Mouse (Mus musculus) frontal cortex, postnatal 14 days (tissue): ENCODE data around the gene Adam22.
A peak's percentile ranks its signal among the peaks of the same experiment; 100 is the strongest.

Source experiments
- DNase-seq, 2 experiments: peaks; one replicate each; pipeline ENCODE4 v3.0.0; 2022; ENCODE audit warnings: low spot score in 2 of 2

Gene Adam22

GRCm38 (mm10) chr5:8367614-8368327, at the start of gene Adam22:
Gene Adam22, minus strand, starts transcription at chr5:8368160.
- peak; percentile 86 to 89 for DNase-seq

GRCm38 (mm10) chr5:8417443-8417842, 49.5 kb upstream of the Adam22 start:
- DNase-seq = no peak

DNA sequence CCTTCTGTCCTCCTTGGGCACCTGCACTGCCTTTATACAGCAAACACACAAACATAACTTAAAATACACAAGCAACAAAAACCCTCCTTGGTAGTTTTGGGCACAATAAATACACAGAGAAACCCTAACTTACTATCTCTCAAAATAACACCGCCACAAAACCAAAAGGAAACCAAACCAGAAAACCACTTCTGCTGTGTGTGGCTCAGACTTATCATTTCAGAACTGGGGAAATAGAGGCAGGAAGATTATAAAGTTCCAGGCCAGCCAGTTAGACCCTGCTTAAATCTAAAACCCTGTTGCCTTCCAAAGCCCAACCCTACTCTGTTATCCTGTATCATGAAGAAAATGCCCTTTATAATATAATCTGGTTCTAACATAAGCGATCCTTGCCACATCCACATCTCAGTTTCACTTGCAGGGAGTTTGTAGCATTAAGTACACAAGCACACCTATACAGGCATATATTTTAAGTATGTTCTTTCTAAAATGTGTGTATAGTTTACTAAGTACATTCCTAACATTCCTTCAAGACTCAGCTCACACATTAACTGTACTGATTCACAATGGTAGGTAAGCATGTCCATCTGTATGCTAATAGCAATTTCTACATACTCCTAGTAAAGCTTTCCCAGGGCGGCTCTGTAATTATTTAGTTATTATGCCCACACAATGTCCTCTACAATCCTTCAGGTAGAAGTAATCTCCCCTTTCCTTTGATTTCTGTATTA, 48.9 kb upstream of the Adam22 start:
- no peak for DNase-seq

- no peak for DNase-seq
Measured at GRCm38 (mm10) chr5:8408746-8409145, 40.8 kb upstream of the Adam22 start.

DNA sequence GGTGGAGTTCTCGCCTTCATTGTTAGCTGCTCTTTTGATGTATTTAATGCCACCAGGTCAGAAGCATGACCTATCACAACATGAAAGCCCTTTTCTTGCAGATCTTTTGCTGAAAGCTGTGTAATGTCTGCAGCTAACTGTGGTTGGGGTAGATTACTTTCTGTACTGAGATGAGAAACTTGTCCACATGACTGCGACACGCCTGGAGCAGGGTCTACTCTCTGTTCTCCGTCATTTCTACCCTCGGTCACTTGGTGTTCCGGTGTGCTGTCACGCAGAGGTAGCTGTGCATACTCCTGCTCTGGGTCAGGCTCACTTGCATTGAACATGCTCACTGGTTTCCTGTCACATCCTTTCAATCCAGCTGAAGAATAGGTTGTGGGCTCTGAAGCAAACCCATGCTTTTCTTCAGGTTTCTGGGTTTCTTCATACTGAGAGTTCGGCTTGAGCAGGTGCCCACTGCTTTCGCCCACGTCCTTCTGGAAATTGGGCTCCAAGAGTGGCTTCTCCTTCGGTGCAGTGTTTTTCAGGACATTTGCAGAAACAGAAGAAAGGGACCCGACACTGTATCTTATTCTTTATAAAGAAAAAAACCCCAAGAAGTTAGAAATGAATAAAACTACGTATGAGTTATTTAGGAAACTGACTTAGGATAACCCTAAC, 29.8 kb upstream of the Adam22 start:
- DNase-seq = no peak

GRCm38 (mm10) chr5:8393891-8394583, 26.1 kb upstream of the Adam22 start:
- no peak for DNase-seq

DNA sequence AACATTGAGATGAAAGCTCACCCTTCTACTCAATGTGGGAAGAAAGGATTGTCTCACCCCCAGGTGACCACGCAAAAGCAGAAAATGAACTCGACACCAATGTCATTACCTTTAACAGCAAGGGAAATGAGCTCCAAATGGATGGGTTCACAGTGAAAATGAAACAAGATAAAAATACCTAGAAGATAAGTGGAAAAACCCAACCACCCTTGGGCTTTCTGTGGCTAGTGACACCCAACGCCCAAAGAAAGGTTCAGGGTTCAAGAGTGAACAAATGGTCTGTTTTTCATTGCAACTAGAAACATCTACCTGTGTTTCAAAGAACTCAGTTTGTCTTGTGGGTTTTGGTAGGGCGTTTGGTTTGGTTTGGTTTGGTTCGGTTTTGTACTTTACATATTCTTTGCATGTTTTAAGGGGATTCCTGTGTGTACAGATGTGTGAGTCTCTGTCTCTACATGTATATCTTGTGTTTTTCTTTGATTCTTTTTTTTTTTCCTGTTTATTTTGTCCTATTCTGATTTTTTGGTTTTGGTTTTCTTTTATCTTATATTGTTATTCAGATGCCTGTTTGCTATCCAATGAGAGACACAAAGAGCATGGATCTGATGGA, 6.4 kb upstream of the Adam22 start:
- no peak for DNase-seq

- no peak for DNase-seq
Measured at GRCm38 (mm10) chr5:8373415-8373814, 5.5 kb upstream of the Adam22 start.

DNA sequence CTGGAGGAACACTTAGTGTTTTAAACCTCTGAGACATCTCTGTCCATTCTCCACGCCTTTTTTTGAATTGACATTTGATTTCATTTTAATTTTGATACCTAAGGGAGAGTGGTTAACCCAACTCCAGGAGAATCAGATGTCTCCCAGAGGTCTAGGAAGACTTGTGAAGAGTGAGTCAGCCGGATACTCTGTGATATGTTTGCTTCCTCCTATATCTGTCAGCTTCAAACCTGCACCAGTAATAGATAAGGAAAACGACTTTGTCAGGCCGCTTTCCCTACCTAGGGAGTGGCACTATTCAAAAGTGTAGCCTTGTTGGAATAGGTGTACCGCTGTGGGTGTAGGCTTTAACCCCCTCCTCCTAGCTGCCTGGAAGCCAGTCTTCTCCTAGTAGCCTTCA, 821 bp upstream of the Adam22 start:
- DNase-seq = no peak

DNA sequence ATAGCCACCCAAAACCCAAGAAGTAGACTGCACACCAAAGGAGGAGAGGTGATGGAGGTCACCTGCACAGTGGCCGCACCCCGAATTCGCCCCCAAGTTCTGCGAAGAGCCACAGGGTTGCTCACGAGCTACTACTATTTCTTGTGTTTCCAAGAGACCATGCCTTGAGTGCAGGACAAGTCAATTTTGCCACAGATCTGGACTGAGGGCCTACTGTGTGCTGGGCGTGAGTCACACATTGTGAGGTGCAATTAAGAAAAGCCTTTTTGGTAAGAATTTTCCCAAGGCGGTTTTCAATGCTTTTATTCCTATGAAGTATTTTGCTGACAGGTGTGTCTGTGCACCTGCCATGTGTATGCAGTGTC, 350 bp upstream of the Adam22 start:
- DNase-seq = no peak

- peak; percentile 34 to 36 for DNase-seq
Measured at GRCm38 (mm10) chr5:8366771-8367613, 968 bp downstream of the Adam22 start.

GRCm38 (mm10) chr5:8362361-8362760, 5.6 kb downstream of the Adam22 start:
- DNase-seq = no peak

DNA sequence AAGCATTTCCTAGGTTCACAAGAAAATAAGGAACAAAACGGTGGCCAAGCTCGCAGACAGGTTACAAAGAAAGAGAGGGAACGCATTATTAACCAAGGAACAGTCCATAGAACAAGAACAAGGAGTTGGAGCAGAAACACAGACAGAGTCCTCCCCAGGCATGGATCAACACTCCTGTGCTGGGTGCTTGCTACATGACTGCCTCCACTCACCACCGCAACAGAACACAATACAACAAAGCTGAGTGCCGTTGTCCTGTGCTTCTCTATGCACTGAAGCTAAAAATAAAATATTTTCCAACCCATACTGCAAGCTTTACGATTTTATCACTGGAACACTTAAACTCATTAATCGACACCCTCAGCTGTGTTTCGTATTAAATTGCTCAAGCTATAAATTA, 10.3 kb downstream of the Adam22 start:
- DNase-seq = no peak

DNA sequence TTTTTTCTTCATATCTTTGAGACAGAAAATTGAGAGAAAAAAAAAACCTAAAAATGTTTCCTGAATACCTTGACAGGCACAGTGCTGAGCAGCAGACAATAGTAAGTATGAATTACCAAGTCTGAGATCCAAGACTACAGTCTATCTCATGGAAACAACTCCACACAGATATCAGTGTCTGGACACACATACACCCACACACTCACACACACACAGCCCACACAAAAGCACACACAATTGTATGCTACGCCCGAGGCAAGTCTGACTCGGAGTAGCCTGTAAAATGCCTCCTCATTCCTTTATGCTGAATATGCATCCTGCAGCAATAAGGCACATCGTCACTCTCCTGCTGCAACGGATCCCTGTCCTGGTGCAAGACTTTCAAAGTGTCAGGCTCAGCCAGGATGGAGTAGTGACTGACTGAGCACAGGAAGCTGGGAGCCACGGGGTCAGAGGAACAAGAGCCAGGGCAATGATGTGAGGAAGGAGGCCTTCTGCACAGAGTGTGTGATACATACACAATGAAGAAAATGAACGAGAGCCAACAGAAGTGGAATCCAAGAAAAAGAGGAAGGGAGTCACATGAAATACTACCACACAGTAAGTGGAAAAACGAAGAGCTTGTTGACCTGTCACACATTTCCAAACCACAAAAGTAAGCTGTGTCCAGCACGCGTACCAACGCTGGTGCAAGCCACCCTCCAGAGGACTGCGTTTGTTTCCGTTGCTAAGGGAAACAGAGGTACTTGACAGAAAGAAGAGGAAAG, 10.9 kb downstream of the Adam22 start:
- no peak for DNase-seq

GRCm38 (mm10) chr5:8356326-8356725, 11.6 kb downstream of the Adam22 start:
- no peak for DNase-seq

DNA sequence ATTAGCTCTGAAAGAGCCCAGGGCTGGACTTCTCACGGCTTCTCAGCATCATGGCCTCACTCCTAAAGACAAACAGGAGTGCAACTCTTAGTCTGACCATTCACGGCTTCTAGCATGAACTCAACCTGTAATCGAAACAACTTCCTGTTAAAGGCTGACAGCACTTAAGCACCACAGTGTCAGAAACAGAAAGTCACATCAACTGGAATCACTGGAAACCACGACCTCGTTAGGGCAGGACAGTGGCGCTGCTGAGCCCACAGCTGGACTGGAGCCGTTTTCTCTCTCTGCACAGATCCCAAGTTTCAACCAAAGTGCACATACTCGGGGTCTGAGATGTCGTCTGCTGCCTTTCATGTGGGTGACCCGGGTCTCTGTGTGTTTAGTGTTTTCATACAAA, 18.4 kb downstream of the Adam22 start:
- no peak for DNase-seq

GRCm38 (mm10) chr5:8346329-8346728, 21.6 kb downstream of the Adam22 start:
- DNase-seq = no peak

DNA sequence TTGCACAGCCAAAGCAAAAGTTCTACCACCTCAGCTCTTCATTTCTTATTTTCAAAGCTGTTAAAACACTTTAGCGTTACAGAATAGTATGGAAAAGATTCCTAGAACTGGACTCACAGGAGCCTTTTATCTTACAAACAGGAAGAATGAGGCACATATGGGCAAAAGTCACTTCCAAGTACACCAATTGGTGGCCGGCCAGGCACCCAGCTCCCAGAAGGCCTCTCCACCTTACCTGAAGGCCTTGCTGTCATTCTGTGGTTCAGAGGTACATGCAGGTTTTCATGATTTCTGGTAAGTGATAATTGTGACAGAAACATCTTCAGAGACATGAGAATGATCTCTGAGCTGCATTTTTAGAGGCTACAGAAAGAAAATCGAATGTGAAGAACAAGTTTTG, 24.7 kb downstream of the Adam22 start:
- DNase-seq = no peak

DNA sequence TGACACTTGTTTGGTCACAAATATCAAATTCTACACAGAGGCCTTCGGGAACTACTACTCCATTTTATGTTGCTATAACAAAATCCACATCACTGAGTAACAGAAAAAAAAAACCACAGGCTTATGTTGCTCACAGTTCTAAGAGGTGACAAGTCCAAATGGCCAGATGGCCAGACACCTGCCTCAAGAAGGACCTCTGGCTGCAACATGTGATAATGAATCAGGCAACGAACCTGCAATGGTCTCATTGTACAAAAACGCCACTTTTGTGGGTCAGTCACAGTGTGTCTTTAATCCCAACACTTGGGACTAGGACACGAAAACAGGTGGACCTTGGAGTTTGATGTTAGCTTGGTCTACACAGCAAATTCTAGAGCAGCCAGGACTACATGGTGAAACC, 26.3 kb downstream of the Adam22 start:
- DNase-seq = no peak

GRCm38 (mm10) chr5:8327645-8328269, 40.2 kb downstream of the Adam22 start:
- DNase-seq = no peak
